2 mouse cellular contexts compared by ENCODE assay signal in genomic region chr2:168052689-168053088, GRCm38 (mm10).
A peak's percentile ranks its signal among the peaks of the same experiment; 100 is the strongest.
TF ChIP-seq lines count a peak whose summit lies in the region.

No protein-coding gene starts in this region.

TF ChIP-seq in C2C12, 6 proteins besides CTCF, POLR2A, EP300 and RAD21:
- TF ChIP-seq USF1 (IDR thresholded peaks at IDR 0.05; ENCODE audit: low read depth) (no peak), CEBPB (IDR thresholded peaks at IDR 0.05; ENCODE audit: low read depth) (no peak), MAX (IDR thresholded peaks at IDR 0.05) (no peak), MYOD1 (IDR thresholded peaks at IDR 0.05; ENCODE audit: control insufficient read depth, insufficient read length, low read depth) (no peak), MYOG (IDR thresholded peaks at IDR 0.05; ENCODE audit: control insufficient read depth, extremely low read depth, insufficient read length) (no peak), FOSL1 (IDR thresholded peaks at IDR 0.05; ENCODE audit: insufficient read depth, low read length, poor library complexity, severe bottlenecking) (no peak)

TF ChIP-seq in MEL, 35 proteins besides CTCF, POLR2A, EP300 and RAD21:
- peak; percentile 46 for TF ChIP-seq SMC3 (IDR thresholded peaks at IDR 0.05; ENCODE audit: low read depth, low read length)
- no peak for TF ChIP-seq MYB (IDR thresholded peaks at IDR 0.05; ENCODE audit: low read depth, low read length)
